Mouse (Mus musculus): Measurements from ENCODE around the gene Gm49368.

Gene Gm49368

GRCm38 (mm10) chr7:128057860-128058259, 4.6 kb upstream of the Gm49368 start:
- DNase-seq (ENCODE audit: low spot score) = no peak

- DNase-seq (ENCODE audit: low spot score) = no peak
Measured at GRCm38 (mm10) chr7:128058576-128058975, 3.9 kb upstream of the Gm49368 start.

- no peak for DNase-seq (ENCODE audit: low spot score)
Measured at GRCm38 (mm10) chr7:128059091-128059490, 3.4 kb upstream of the Gm49368 start.

- no peak for DNase-seq (ENCODE audit: low spot score)
Measured at GRCm38 (mm10) chr7:128063211-128063781, 813 bp downstream of the Gm49368 start.

- no peak for DNase-seq (ENCODE audit: low spot score)
Measured at GRCm38 (mm10) chr7:128065547-128065946, 3.1 kb downstream of the Gm49368 start.

- no peak for DNase-seq (ENCODE audit: low spot score)
Measured at GRCm38 (mm10) chr7:128067847-128068246, 5.4 kb downstream of the Gm49368 start.

- DNase-seq (ENCODE audit: low spot score) = no peak
Measured at GRCm38 (mm10) chr7:128069844-128070243, 7.4 kb downstream of the Gm49368 start.

- no peak for DNase-seq (ENCODE audit: low spot score)
Measured at GRCm38 (mm10) chr7:128071816-128072215, 9.3 kb downstream of the Gm49368 start.

- no peak for DNase-seq (ENCODE audit: low spot score)
Measured at GRCm38 (mm10) chr7:128080012-128080411, 17.5 kb downstream of the Gm49368 start.

GRCm38 (mm10) chr7:128089141-128089540, 26.7 kb downstream of the Gm49368 start:
- DNase-seq (ENCODE audit: low spot score) = peak; percentile 14

GRCm38 (mm10) chr7:128098135-128098534, 35.7 kb downstream of the Gm49368 start:
- peak; percentile 18 for DNase-seq (ENCODE audit: low spot score)

- DNase-seq (ENCODE audit: low spot score) = no peak
Measured at GRCm38 (mm10) chr7:128100742-128101357, 38.4 kb downstream of the Gm49368 start.

GRCm38 (mm10) chr7:128105246-128105645, 42.8 kb downstream of the Gm49368 start:
- DNase-seq (ENCODE audit: low spot score) = no peak

GRCm38 (mm10) chr7:128107462-128107861, 45.0 kb downstream of the Gm49368 start:
- no peak for DNase-seq (ENCODE audit: low spot score)

- DNase-seq (ENCODE audit: low spot score) = no peak
Measured at GRCm38 (mm10) chr7:128110314-128110713, 47.8 kb downstream of the Gm49368 start.

- DNase-seq (ENCODE audit: low spot score) = no peak
Measured at GRCm38 (mm10) chr7:128112131-128112530, 49.6 kb downstream of the Gm49368 start.

- DNase-seq (ENCODE audit: low spot score) = no peak
Measured at GRCm38 (mm10) chr7:128114371-128115105, 52.1 kb downstream of the Gm49368 start.

GRCm38 (mm10) chr7:128115211-128115958, 52.9 kb downstream of the Gm49368 start:
- DNase-seq (ENCODE audit: low spot score) = no peak

GRCm38 (mm10) chr7:128116396-128116795, 53.9 kb downstream of the Gm49368 start:
- DNase-seq (ENCODE audit: low spot score) = no peak

GRCm38 (mm10) chr7:128119726-128120490, 57.4 kb downstream of the Gm49368 start:
- DNase-seq (ENCODE audit: low spot score) = no peak
